Comparison of ENCODE assay signal across 8 mouse cellular contexts in the genomic region with DNA sequence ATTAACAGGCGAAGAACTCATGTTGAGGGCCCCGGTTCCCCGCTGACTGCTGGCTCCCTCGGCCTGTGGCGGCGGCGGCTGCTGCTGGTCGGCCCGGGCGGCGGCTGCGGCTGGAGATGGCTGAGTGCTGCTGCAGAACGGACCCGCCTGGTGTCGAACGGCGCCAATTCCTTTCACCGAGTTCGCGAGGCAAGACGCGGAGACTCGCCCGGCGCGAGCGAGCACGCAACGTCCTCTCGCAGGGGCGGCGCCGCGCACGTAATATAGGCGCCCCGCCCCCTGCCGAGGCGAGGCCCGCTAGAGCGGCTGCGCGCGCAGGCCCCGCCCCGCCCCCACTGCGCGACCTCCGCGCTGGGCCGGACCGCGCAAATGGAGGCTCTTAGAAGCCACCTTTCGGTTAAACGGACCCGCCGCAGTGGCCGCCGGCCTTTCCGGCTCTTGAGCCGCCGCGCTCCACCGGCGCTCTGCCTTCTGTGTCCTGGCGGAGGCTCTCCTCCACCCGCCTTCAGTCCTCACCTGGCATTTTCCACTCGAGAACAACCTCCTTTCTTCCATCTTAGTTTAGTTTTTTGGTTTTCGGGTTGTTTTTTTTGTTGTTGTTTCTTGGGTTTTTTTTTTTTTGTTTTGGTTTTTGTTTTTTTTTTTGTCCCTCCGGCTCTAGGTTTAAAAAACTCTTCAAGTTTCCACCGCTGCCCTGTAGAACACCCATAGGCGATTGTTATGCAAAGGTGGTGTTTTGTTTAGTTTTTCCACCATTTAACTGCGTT. TPM values are rescaled to one million over a fixed set of nuclear protein-coding genes. Genes with fewer than 3 reads are reported as not detected.
DNase-seq lines count a peak whose midpoint lies in the region; ATAC-seq and TF ChIP-seq lines count a peak whose summit lies in the region.

A gene (minus strand): TSS at position 247 of the 767 bp plus-strand sequence.

- H3K27ac ChIP-seq in gastrocnemius, adult 2 months, result peak within 1 kb of the TSS; percentile 100
- H3K27ac ChIP-seq in hindbrain, postnatal 0 days, result peak within 1 kb of the TSS; percentile 100

- intact Hi-C loops in gastrocnemius, adult 2 months (cut with DNase I), result loop anchor here (1.0 kb wide), 2 partner anchors 31 to 69 kb away; a partner anchor contains a TSS

- H3K4me1 ChIP-seq in hindbrain, postnatal 0 days (ENCODE audit: insufficient read depth, low read length), result peaks cover 5% of the 10 kb centered on the region; the same call in 1 of the 2 replicates
- H3K4me1 ChIP-seq in megakaryocyte, embryonic 14.5 days, result peaks cover 47% of the 10 kb centered on the region

- peak within 1 kb of the TSS; percentile 100 for H3K9ac ChIP-seq in hindbrain, postnatal 0 days (replicated peaks; ENCODE audit: low read length)

- H3K9me3 ChIP-seq in hindbrain, postnatal 0 days (ENCODE audit: low read length), result no peaks in the 10 kb centered on the region
- no peaks in the 10 kb centered on the region for H3K9me3 ChIP-seq in megakaryocyte, embryonic 14.5 days

- ATAC-seq in hindbrain, postnatal 0 days, result peak; percentile 93

- under 1% methylated on average over 65 of the region's 73 CpGs for WGBS in hindbrain, postnatal 0 days

- DNase-seq in WW6 (ENCODE audit: low read depth, low spot score), result peak; percentile 82
- peak; percentile 92 to 98 for DNase-seq in cerebellum, postnatal 4 days (ENCODE audit: low spot score in 2 of 2)
- DNase-seq in gastrocnemius, adult 2 months, result peak; percentile 98
- DNase-seq in hindbrain, postnatal 0 days (ENCODE audit: low spot score), result peak; percentile 99
- peak; percentile 95 to 96 for DNase-seq in left cerebral cortex, adult 8-10 months (ENCODE audit: low spot score in 2 of 2)
- peak; percentile 97 to 98 for DNase-seq in right cerebral cortex, postnatal 10 days (ENCODE audit: low spot score in 2 of 2)
- DNase-seq in urinary bladder, postnatal 25 days (ENCODE audit: low spot score), result peak; percentile 97

- H3K36me3 ChIP-seq in hindbrain, postnatal 0 days (ENCODE audit: insufficient read depth, low read length), result peaks cover 12% of the 10 kb centered on the region; the same call in 1 of the 2 replicates
- peaks cover 32% of the 10 kb centered on the region for H3K36me3 ChIP-seq in megakaryocyte, embryonic 14.5 days (replicated peaks; ENCODE audit: low read length)

- peak within 1 kb of the TSS; percentile 81 for H3K4me3 ChIP-seq in gastrocnemius, adult 2 months
- peak within 1 kb of the TSS; percentile 100 for H3K4me3 ChIP-seq in hindbrain, postnatal 0 days (ENCODE audit: low read length)
- peak within 1 kb of the TSS; percentile 99 for H3K4me3 ChIP-seq in megakaryocyte, embryonic 14.5 days (replicated peaks)

- no peaks in the 10 kb centered on the region for H3K27me3 ChIP-seq in hindbrain, postnatal 0 days (ENCODE audit: insufficient read depth, low read length)
- H3K27me3 ChIP-seq in megakaryocyte, embryonic 14.5 days (replicated peaks), result no peaks in the 10 kb centered on the region

- no peak for TF ChIP-seq CTCF in gastrocnemius, adult 2 months (IDR thresholded peaks at IDR 0.05)
- TF ChIP-seq CTCF in hindbrain, postnatal 0 days (IDR thresholded peaks at IDR 0.05; ENCODE audit: low read depth), result no peak; the same call in 1 of the 2 replicates

- H3K4me2 ChIP-seq in hindbrain, postnatal 0 days (ENCODE audit: low read depth, low read length), result peak within 1 kb of the TSS; percentile 91

RNA-seq across cellular contexts. Expression of the gene that starts here (rescaled TPM):
- 100 to 1,000 TPM; 135 to 140 TPM for total RNA-seq in gastrocnemius, adult 2 months (2021)
- 113 and 133 TPM in 2 replicates for total RNA-seq in hindbrain, postnatal 0 days (2014; rRNA removed)
- polyA plus RNA-seq in hindbrain, postnatal 0 days (2015; fragmentation: Nextera tagmentation; extraction: Ambion mirVana), result 185 and 192 TPM in 2 replicates
- total RNA-seq in left cerebral cortex, adult 8-10 months (2022), result 100 to 1,000 TPM; 359 to 418 (median 395) TPM
- 67.1 and 198 TPM in 2 replicates for polyA plus RNA-seq in megakaryocyte, embryonic 14.5 days (2012; ENCODE audit: insufficient read depth, low replicate concordance)

Comparison
In these comparisons a context has a peak if more than half of its experiments do, and no peak if none do; other contexts are left out.
1. Peak in every context shown above with its lines: DNase-seq, ATAC-seq, H3K4me3 ChIP-seq and H3K27ac ChIP-seq.